Mouse (Mus musculus): ENCODE data around the gene Lyg2.

The Lyg2 gene

DNA sequence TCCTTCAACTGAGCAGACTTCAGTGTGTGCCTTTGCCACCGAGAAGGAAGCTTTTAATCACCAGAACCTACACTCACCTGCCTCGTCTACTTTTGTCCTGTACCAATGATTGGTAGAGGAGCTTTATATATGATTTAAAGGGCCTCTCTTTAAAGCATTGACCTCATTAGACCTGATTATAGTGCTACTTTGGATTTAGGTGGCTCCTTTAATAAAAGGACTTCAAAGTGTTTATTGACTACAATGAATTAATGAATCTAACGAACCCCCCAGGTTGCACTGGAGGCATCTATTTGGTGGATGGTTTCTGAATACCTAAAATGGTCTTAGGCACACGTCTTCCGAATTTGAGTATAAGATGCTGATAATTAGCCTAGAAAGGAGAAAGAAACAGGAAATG, at the start of gene Lyg2:
Gene Lyg2, minus strand, starts transcription at position 101 of the 400 bp plus-strand sequence.
- CTCF ChIA-PET, result interaction anchor here in 1 of 4 experiments (0.6 kb wide), 1 partner anchor 188 kb away, joined by 3 read pairs; no protein-coding TSS in a partner anchor
- POLR2A ChIA-PET, result interaction anchor here in 1 of 4 experiments (0.5 kb wide), 1 partner anchor 33 kb away, joined by 3 read pairs; no protein-coding TSS in a partner anchor

DNA sequence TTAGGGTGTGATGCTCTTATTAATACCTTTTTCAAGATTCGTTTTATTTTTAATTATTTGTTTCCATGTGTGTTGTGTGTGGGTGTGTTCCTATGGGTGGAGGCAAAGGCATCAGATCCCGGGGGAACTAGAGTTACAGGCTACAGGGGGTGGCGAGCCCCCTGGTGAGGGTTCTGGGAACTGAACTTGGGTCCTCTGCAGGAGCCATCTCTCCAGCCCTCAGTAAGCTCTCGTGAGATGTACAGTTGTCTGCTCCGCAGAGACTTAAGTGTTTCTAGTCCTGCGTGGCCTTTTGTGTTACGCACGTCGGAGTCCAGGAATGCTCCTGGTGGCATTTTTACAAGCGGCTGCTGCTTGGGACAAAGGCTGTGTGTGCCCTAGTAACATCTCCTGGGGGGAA, 49.3 kb upstream of the Lyg2 start:
- ChIA-PET CTCF (interaction anchor here (0.6 to 2.4 kb wide), 20 partner anchors 11 to 1111 kb away, joined by 3 to 11 read pairs (median 4); no protein-coding TSS in a partner anchor), POLR2A (interaction anchor here in 3 of 4 experiments (0.7 to 1.4 kb wide), 11 partner anchors 31 to 101 kb away, joined by 3 to 5 read pairs (median 4); partner anchors contain the start of genes Mitd1 (in 1 of the 3) and Mrpl30 (in 1 of the 3))

DNA sequence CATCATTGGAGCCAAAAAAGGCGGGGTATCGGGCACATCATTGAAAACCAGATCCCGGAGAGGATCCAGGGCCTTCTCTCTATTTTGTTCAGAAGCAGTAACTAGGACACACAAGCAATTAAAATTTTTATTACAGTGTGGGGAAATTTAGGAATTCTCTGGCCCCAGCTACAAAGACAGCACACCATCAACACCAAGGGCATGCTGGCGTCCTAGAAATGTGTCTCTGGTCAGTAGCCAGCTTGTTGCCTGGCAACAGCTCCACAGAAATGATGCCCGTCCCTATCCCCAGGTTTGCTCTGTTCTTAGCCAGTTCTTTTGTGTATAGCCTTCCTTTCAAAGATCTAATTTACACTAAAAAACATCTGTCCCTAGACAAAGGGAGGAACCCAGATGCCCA, 43.2 kb upstream of the Lyg2 start:
- ChIA-PET CTCF (interaction anchor here in 1 of 4 experiments (1.5 kb wide), 1 partner anchor 10 kb away, joined by 3 read pairs; no protein-coding TSS in a partner anchor), POLR2A (interaction anchor here in 1 of 4 experiments (1.2 to 1.4 kb wide), 2 partner anchors 8 to 36 kb away, joined by 3 to 4 read pairs; no protein-coding TSS in a partner anchor)

DNA sequence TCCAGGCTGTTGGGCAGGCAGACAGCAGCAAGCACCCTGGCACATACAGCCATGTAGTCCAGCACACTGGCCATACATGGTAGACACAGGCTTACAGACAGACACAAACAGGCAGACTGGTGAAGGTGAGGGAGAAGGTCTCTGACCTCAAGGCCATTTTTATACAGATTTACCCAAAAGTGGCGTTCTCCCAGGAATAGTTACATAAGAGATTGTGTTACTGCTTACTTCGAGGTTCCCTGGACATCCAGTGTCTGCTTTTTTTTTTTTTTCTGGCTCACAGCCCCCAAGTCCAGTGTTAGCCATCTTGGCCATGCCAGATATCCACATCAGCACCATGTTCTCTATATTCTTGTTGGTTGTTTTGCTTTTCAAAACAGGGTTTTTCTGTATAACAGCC, 42.2 kb upstream of the Lyg2 start:
- CTCF ChIA-PET, result interaction anchor here in 1 of 4 experiments (1.5 kb wide), 1 partner anchor 11 kb away, joined by 3 read pairs; no protein-coding TSS in a partner anchor

DNA sequence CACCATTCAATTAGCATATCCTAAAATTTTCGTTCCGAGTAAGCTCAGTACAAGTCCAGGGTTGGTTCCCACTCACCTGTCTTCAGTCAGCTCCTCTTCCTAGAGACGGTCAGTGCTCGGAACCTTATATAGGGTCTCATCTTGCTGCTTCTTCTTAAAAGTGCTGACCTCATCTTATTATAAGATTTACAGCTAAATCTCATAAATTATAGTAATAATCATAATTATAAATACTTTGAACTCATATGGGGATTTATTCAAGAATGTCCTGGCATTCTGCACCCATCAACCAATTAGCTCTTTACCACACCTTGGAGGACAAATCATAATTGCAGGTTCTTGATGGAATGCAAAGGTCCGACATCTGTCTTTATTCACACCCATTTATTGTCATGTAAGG, 41.4 kb upstream of the Lyg2 start, which contains the start of gene Lyg1:
Gene Lyg1, minus strand, starts transcription at position 101 of the 400 bp plus-strand sequence.
- POLR2A ChIA-PET, result interaction anchor here in 2 of 4 experiments (0.6 to 1.1 kb wide), 4 partner anchors 11 to 155 kb away, joined by 3 to 7 read pairs (median 4); no protein-coding TSS in a partner anchor
- CTCF ChIA-PET, result interaction anchor here in 2 of 4 experiments (0.6 to 0.7 kb wide), 2 partner anchors 26 to 103 kb away, joined by 3 to 18 read pairs; no protein-coding TSS in a partner anchor

More for the DNA sequence above, 42.2 kb upstream of the Lyg2 start:
- POLR2A ChIA-PET, result interaction anchor here in 1 of 4 experiments (1.1 kb wide), 1 partner anchor 12 kb away, joined by 3 read pairs; no protein-coding TSS in a partner anchor

DNA sequence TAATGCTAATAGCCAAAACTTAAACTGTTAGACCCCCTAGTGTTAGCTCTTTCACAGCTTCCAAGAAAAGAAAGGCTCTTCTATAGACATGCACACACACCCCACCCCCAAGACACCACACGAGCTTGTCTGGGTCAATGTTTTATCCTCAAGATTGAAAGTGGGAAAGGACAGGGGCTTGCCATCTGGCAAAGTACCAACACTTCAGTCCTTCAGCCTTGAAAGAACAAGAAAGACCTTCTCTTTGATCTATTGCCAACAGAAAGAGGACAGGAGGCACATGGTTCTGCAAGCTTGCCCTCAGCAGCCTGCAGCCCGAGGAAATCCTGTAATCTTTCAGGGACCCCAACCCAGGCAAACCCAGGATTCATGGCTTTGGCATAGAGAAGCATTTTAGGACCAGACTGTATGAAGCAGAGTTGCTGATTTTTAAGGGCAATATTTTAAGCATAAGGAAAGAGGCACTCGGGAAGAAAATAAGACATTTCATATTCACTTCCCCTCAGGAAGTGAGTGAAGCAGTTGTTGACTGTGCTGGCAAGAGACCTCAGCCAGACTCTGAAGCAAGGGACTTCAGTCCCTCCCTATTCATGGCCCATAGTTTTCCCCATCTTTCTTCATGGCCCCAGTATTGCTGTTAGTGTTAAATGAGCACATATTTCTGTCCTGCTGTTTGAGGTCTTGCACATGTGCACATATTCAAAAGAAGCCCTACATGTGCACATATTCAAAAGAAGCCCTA, 40.6 kb upstream of the Lyg2 start:
- POLR2A ChIA-PET, result interaction anchor here in 1 of 4 experiments (0.7 kb wide), 1 partner anchor 33 kb away, joined by 3 read pairs; no protein-coding TSS in a partner anchor

DNA sequence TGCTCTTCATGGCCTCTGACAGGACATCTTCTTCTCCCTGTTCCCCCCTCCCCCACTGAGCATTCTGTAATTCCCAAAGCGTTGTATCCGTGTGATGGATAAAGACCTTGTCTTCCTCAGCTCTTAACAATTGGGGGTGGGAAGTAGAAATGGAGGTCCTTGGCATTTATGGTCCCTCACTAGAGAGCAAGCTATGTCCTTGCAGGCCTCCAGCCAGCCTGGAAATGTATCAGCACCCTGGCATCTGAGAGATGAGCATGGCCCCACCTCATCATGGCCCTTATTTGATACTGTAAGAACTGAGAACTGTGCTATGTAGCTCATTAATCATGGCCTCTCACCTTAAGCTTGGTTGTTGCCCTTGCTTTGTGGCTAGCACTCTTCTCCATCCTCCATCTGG, 39.0 kb upstream of the Lyg2 start:
- CTCF ChIA-PET, result interaction anchor here in 1 of 4 experiments (1.2 kb wide), 1 partner anchor 832 kb away, joined by 3 read pairs; no protein-coding TSS in a partner anchor
- POLR2A ChIA-PET, result interaction anchor here in 1 of 4 experiments (1.4 kb wide), 1 partner anchor 22 kb away, joined by 3 read pairs; no protein-coding TSS in a partner anchor

More for the DNA sequence above, 40.6 kb upstream of the Lyg2 start:
- CTCF ChIA-PET, result interaction anchor here in 1 of 4 experiments (0.8 kb wide), 1 partner anchor 53 kb away, joined by 3 read pairs; no protein-coding TSS in a partner anchor

DNA sequence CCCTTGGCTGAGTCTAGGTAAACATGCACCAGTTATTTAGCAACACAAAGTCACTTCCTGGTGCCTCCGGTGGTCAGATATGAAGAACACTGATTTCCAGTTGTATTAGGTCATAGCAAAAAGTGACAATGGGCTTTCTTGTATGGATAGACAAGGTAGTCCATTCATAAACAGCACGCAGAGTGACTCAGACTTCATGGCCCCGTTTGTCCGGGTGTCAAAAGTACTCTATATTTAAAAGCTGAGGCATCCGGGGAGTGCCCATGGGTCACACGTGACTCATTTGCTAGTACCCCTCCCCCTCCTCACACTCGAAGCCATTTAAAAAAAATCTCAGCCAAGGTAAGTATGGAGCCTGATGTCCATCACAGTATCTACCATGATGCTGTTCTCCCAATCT, 38.5 kb upstream of the Lyg2 start:
- CTCF ChIA-PET, result interaction anchor here in 1 of 4 experiments (1.1 to 1.2 kb wide), 2 partner anchors 11 to 833 kb away, joined by 3 to 7 read pairs; no protein-coding TSS in a partner anchor
- POLR2A ChIA-PET, result interaction anchor here in 1 of 4 experiments (1.4 kb wide), 1 partner anchor 22 kb away, joined by 3 read pairs; no protein-coding TSS in a partner anchor

DNA sequence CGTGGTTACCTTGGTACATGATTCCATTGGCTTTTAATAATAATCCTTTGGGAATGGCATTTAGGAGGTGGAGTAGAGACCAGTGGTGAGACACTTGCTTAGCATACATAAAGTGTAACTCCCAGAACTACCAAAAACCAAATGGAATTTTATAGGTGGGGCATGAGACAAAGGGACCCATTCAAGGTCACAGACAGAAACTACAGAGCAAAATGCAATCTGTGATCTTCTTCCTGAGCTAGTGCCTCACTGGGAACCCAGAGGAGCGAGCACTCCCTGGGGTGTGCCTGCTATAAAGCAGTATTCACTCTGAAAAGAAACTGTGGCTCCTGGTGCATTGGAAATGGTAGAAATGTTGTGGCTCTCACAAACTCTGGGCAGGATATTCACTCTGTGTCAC, 32.6 kb upstream of the Lyg2 start:
- CTCF ChIA-PET, result interaction anchor here in 1 of 4 experiments (1.7 kb wide), 1 partner anchor 16 kb away, joined by 6 read pairs; no protein-coding TSS in a partner anchor
- POLR2A ChIA-PET, result interaction anchor here in 2 of 4 experiments (0.6 to 1.4 kb wide), 4 partner anchors 12 to 48 kb away, joined by 3 to 5 read pairs (median 4); no protein-coding TSS in a partner anchor

DNA sequence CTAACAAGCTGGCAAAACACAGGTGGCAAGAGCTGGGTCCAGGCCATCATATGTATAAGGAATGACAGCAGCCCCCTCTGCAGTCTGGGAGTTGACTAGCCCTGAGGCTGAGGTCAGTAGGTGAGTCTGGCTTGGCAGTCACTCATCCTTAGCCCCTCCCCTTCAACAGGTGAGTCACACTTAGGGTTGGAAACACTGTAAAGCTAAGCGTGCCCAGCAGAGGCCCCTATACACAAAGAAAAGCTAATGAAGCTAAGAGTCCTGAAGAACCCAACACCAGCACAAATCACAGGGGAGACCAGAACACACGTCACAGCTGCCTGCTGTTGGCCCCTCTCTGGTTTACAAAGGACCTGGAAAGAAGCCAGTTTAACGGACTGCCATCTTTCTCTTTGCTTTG, 15.5 kb upstream of the Lyg2 start:
- POLR2A ChIA-PET, result interaction anchor here in 2 of 4 experiments (0.5 to 2.4 kb wide), 13 partner anchors 9 to 193 kb away, joined by 3 to 8 read pairs (median 3); partner anchors contain the start of gene Txndc9 (in 1 of the 2)
- CTCF ChIA-PET, result interaction anchor here (0.6 to 3.8 kb wide), 29 partner anchors 8 to 857 kb away, joined by 3 to 20 read pairs (median 3); no protein-coding TSS in a partner anchor

DNA sequence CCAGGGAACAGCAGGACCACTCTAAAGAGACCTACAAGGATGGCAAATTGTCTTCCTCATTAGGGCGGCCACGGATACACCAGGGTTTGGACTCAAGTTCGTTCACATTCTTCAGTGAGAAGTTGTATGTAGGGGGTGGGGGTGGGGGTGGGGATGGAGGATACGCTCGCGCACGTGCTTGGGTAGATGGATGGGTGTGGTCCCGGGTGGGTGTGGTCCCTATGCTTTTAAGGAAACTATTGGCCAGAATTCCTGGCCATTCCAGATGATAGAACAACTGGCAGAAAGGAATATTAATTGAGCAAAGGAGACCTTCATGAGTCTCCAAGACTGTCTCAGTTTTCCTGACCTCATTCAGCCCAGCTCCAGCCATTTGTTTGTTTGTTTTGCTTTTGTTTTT, 9.7 kb upstream of the Lyg2 start:
- CTCF ChIA-PET, result no interaction called here
- POLR2A ChIA-PET, result interaction anchor here in 2 of 4 experiments (1.4 to 2.0 kb wide), 3 partner anchors 36 to 70 kb away, joined by 3 to 7 read pairs (median 4); partner anchors contain the start of genes Mitd1 (in 1 of the 2) and Mrpl30 (in 1 of the 2)

DNA sequence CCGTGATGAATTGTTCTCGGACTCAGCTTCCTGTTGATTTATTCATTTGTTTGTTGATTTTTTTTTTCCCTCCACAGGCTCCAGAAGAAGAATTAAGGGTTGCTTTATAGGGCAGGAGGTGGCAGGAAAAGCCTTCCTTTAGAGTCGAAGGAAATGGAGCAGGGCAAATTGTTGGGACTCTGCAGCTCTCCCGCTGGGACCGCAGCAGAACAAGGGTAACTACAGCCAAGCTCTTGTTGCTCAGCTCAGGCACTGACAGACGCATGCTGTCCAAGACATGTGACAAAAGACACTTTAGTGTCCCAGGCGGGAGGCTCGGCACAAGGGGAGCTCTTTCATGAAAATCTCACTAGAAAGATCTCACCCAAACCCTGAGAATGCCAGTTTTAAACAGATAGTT, 6.2 kb upstream of the Lyg2 start:
- ChIA-PET CTCF (interaction anchor here in 3 of 4 experiments (0.5 to 2.1 kb wide), 5 partner anchors 9 to 73 kb away, joined by 3 to 8 read pairs (median 5); no protein-coding TSS in a partner anchor), POLR2A (interaction anchor here in 3 of 4 experiments (0.6 to 2.0 kb wide), 8 partner anchors 9 to 1506 kb away, joined by 3 to 5 read pairs (median 3); partner anchors contain the start of genes Mitd1 (in 1 of the 3), Mrpl30 (in 1 of the 3) and Rev1 (in 1 of the 3))

DNA sequence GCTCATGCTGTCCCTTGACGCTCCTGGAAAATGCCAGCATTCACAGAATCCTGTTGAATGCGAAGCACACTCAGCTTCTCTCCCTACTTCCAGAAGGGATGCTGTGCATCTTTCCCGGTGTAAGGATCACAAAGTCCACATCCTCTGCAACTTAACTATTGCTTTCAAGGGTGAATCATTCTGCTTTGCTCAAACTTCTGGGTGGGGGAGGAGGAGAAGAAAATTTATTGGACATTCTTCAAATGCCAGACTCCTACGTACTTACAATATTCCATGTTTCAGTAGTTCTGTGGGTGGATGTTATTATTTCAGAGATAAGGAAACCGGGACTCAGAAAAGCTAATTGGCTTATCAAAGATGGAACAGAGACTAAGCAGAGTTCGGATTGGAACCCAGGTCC, 1.8 kb upstream of the Lyg2 start:
- POLR2A ChIA-PET, result no interaction called here
- CTCF ChIA-PET, result interaction anchor here in 1 of 4 experiments (0.6 kb wide), 1 partner anchor 1024 kb away, joined by 6 read pairs; no protein-coding TSS in a partner anchor

DNA sequence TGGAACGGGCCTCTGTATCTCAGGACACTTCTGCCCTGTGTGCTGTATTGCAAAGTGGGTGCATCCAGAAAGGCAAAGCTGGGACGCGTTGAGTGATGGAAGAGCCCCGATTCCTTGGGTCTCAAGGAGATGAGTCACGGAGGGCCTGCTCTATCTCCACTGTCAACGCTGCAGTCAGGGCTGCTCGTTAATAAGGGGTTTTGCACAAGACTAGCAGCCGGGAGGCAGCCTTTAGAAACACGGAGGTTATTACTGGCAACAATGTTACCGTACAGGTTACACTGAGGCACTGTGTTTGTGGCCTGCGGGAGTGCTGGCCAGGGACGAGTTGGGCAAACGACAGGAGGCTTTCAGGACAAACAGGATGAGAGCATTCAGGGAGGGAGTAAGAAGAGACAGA, 1.4 kb upstream of the Lyg2 start:
- CTCF ChIA-PET, result no interaction called here

DNA sequence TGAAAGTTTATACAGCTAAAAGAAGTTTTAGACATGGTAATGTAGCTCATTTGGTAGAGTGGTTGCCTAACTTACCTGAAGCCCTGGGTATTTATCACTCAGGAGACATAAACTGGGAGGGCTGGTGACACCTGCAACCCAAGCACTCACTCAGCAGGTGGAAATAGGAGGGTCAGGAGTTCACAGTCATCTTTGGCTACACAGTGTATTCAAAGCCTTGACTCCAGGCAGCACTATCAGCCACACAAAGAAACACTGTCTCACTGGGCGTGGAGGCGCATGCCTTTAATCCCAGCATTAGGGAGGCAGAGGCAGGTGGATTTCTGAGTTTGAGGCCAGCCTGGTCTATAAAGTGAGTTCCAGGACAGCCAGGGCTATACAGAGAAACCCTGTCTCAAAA, 3.5 kb downstream of the Lyg2 start:
- CTCF ChIA-PET, result interaction anchor here in 1 of 4 experiments (1.0 kb wide), 1 partner anchor 9 kb away, joined by 4 read pairs; no protein-coding TSS in a partner anchor
- POLR2A ChIA-PET, result interaction anchor here in 2 of 4 experiments (0.9 to 1.2 kb wide), 3 partner anchors 48 to 84 kb away, joined by 3 read pairs; no protein-coding TSS in a partner anchor

More for the DNA sequence above, 1.4 kb upstream of the Lyg2 start:
- POLR2A ChIA-PET, result no interaction called here

DNA sequence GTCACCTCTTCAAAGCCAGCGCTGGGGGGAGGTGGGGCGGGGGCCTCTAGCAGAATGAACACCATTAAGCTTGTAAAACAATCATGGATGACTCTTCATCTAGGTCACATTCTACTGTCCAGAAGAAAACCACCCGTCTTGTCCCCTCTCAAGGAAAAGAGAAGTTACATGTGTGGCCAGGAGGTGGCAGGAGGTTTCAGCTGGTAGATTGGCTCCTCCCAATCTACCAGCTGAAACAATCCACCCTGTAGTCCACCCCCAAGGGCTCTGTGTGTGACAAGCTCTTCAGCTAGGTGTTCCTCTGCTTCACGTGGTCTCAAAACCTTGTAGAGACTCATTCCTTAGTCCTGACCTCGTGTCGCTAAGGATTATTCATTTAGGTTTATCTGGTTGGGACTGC, 13.1 kb downstream of the Lyg2 start:
- ChIA-PET POLR2A (interaction anchor here in 3 of 4 experiments (0.5 to 4.0 kb wide), 5 partner anchors 12 to 164 kb away, joined by 3 to 29 read pairs (median 5); partner anchors contain the start of genes Mitd1 (in 2 of the 3) and Mrpl30 (in 2 of the 3)), CTCF (interaction anchor here (0.6 to 2.5 kb wide), 31 partner anchors 9 to 884 kb away, joined by 3 to 21 read pairs (median 4); partner anchors contain the start of gene Mrpl30 (in 1 of the 4))

DNA sequence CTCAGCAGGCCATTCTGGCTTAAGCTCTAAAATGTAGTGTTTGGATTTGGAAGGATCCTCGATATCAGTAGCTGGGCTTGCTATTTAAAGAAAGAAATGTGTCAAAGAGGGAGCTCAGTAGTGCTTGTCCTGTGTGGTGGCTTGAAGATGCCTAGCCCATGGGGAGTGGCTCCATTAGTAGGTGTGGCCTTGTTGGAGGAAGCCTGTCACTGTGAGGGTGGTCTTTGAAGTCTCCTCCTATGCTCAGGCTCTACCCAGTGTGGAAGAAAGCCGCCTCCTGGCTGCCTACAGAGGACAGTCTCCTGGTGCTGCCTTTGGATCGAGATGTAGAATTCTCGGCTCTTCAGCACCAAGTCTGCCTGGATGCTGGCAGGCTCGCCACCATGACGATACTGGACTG, 16.0 kb downstream of the Lyg2 start:
- ChIA-PET POLR2A (interaction anchor here in 2 of 4 experiments (1.1 to 4.0 kb wide), 5 partner anchors 9 to 65 kb away, joined by 4 to 29 read pairs (median 4); partner anchors contain the start of genes Mitd1 (in 2 of the 2) and Mrpl30 (in 2 of the 2)), CTCF (interaction anchor here in 3 of 4 experiments (0.7 to 1.4 kb wide), 5 partner anchors 9 to 141 kb away, joined by 3 to 4 read pairs (median 3); no protein-coding TSS in a partner anchor)

All from embryonic stem cell, embryonic (primary cell).